Mouse (Mus musculus): ENCODE results near the gene Azin2.

- no peak for TF ChIP-seq CTCF (IDR thresholded peaks at IDR 0.05; ENCODE audit: extremely low read depth, insufficient read depth, insufficient read length, insufficient replicate concordance)
- no peak for TF ChIP-seq POLR2A (IDR thresholded peaks at IDR 0.05; ENCODE audit: low read depth, low read length)
Measured at GRCm38 (mm10) chr4:128907238-128907968, 54.8 kb downstream of the Azin2 start.
